31 mouse cellular contexts compared by ENCODE assay signal in the genomic region with DNA sequence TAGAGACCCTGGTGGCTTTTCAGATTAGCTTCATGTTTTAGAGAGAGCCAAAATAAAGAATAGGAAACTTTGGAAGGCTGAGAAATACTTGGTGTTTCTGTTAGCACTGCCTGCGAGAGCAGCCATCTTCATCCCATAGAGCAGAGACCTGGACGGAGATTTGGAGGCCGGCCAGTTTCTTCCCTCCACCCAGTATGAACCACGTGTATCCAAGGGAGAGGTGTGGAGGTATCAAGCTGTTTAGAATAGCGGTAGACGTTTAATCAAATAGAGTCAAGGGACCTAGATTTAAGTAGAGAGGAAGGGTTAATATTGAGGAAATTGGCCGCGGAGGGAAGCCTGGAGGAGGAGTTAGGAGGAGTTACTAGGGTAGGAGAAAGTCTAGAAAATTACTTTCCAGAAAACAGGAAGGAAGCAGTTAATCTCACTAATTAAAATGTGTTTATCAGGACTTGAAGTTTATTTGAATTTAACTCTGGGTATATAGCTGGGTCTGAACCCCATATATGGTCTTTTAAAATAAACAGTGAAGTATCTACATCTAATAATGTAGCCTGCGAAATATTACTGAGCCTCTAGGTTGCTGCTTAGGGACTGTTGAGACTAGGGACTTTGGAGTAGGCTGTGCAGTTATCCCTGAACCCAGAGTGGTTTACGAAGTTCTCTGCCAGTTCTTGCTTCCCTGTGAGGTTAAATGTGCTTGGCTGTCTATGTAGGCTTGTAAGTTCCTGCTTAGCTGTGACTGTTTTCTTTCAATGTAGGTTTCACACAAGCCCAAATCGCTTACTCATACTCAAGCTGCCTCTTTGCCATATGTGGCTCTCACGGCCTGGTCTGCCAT. TPM values are rescaled to one million over a fixed set of nuclear protein-coding genes. Genes with fewer than 3 reads are reported as not detected.
DNase-seq lines count a peak whose midpoint lies in the region; ATAC-seq and TF ChIP-seq lines count a peak whose summit lies in the region.
"Had no signal": no experiment of that assay in that cellular context is flagged by ENCODE, and none has a peak within 500 bp of the region (broad histone marks: within the 10 kb centered on the region; RNA-seq: fewer than 3 reads in every experiment).

No protein-coding gene starts in this region.

- no peak overlapping the region for H3K9ac ChIP-seq in liver, embryonic 13.5 days
- H3K9ac ChIP-seq in liver, postnatal 0 days (replicated peaks): no peak overlapping the region
- H3K9ac ChIP-seq: embryonic facial prominence, embryonic 15.5 days; forebrain, embryonic 12.5 days; heart, embryonic 13.5 days; liver, embryonic 15.5 days; lung, embryonic 15.5 days; midbrain, embryonic 15.5 days; neural tube, embryonic 15.5 days; stomach, embryonic 15.5 days had no signal

- H3K27me3 ChIP-seq in liver, embryonic 13.5 days: no peaks in the 10 kb centered on the region
- H3K27me3 ChIP-seq in liver, postnatal 0 days (ENCODE audit: insufficient read depth, low read length): no peaks in the 10 kb centered on the region
- H3K27me3 ChIP-seq in heart, embryonic 10.5 days (ENCODE audit: insufficient read depth, poor library complexity, severe bottlenecking): no peaks in the 10 kb centered on the region
- H3K27me3 ChIP-seq: embryonic facial prominence, embryonic 15.5 days; forebrain, embryonic 12.5 days; heart, embryonic 13.5 days; liver, embryonic 15.5 days; lung, embryonic 15.5 days; midbrain, embryonic 15.5 days; neural tube, embryonic 15.5 days; Patski; stomach, embryonic 15.5 days had no signal

- no peak for TF ChIP-seq EP300 in liver, postnatal 0 days (IDR thresholded peaks at IDR 0.05; ENCODE audit: low read depth)

- peaks cover 14% of the 10 kb centered on the region; the same call in 1 of the 2 replicates for H3K36me3 ChIP-seq in liver, embryonic 13.5 days
- peaks cover 4% of the 10 kb centered on the region; the same call in 1 of the 2 replicates for H3K36me3 ChIP-seq in liver, postnatal 0 days (replicated peaks; ENCODE audit: insufficient read depth, low read length)
- no peaks in the 10 kb centered on the region for H3K36me3 ChIP-seq in macrophage (ENCODE audit: inconsistent target)
- peaks cover 17% of the 10 kb centered on the region; the same call in 1 of the 2 replicates for H3K36me3 ChIP-seq in heart, embryonic 10.5 days
- H3K36me3 ChIP-seq: embryonic facial prominence, embryonic 15.5 days; lung, embryonic 15.5 days; midbrain, embryonic 15.5 days; neural tube, embryonic 15.5 days; stomach, embryonic 15.5 days had no signal

- no peaks in the 10 kb centered on the region for H3K9me3 ChIP-seq in liver, embryonic 13.5 days (replicated peaks)
- H3K9me3 ChIP-seq in liver, postnatal 0 days (ENCODE audit: low read length): no peaks in the 10 kb centered on the region
- H3K9me3 ChIP-seq in heart, embryonic 10.5 days: no peaks in the 10 kb centered on the region
- H3K9me3 ChIP-seq: embryonic facial prominence, embryonic 10.5 days; embryonic facial prominence, embryonic 15.5 days; forebrain, embryonic 12.5 days; heart, embryonic 13.5 days; liver, embryonic 15.5 days; lung, embryonic 15.5 days; midbrain, embryonic 10.5 days; midbrain, embryonic 15.5 days; neural tube, embryonic 15.5 days; stomach, embryonic 15.5 days had no signal

- H3K4me1 ChIP-seq in liver, embryonic 13.5 days (replicated peaks): peaks cover 10% of the 10 kb centered on the region; the same call in 1 of the 2 replicates
- no peaks in the 10 kb centered on the region for H3K4me1 ChIP-seq in liver, postnatal 0 days (ENCODE audit: insufficient read depth)
- peaks cover 23% of the 10 kb centered on the region for H3K4me1 ChIP-seq in bone marrow macrophage, adult 2 months (ENCODE audit: control insufficient read depth, insufficient read depth, low read length)
- no peaks in the 10 kb centered on the region for H3K4me1 ChIP-seq in heart, embryonic 10.5 days
- H3K4me1 ChIP-seq: embryonic facial prominence, embryonic 10.5 days; embryonic facial prominence, embryonic 15.5 days; forebrain, embryonic 12.5 days; heart, embryonic 13.5 days; lung, embryonic 15.5 days; midbrain, embryonic 10.5 days; midbrain, embryonic 15.5 days; neural tube, embryonic 15.5 days; stomach, embryonic 15.5 days had no signal

- ATAC-seq in liver, embryonic 13.5 days (ENCODE audit: low read depth): no peak
- no peak for ATAC-seq in liver, postnatal 0 days
- peak; percentile 95 for ATAC-seq in neutrophil, adult 5-6 weeks (ENCODE audit: extremely low read depth, insufficient number of reproducible peaks, low FRiP score, poor library complexity, severe bottlenecking)
- ATAC-seq: CD4-positive, CD25-positive, alpha-beta regulatory T cell, adult 4 months; hindbrain, embryonic 16.5 days; midbrain, embryonic 15.5 days; Patski had no signal

- TF ChIP-seq POLR2A in bone marrow macrophage, adult 2 months (IDR thresholded peaks at IDR 0.05; ENCODE audit: borderline replicate concordance, low read depth, low read length): no peak

- H3K4me2 ChIP-seq in liver, embryonic 13.5 days: no peak overlapping the region
- H3K4me2 ChIP-seq in liver, postnatal 0 days (ENCODE audit: low read depth, low read length): no peak overlapping the region
- H3K4me2 ChIP-seq: embryonic facial prominence, embryonic 15.5 days; forebrain, embryonic 12.5 days; heart, embryonic 13.5 days; liver, embryonic 15.5 days; lung, embryonic 15.5 days; midbrain, embryonic 15.5 days; neural tube, embryonic 15.5 days; stomach, embryonic 15.5 days had no signal

- H3K4me3 ChIP-seq in liver, embryonic 13.5 days (replicated peaks): no peak overlapping the region
- H3K4me3 ChIP-seq in liver, postnatal 0 days (ENCODE audit: low read depth, low read length): no peak overlapping the region
- H3K4me3 ChIP-seq in bone marrow macrophage, adult 2 months (ENCODE audit: insufficient read depth, low read length): no peak overlapping the region
- H3K4me3 ChIP-seq in macrophage (ENCODE audit: inconsistent target): no peak overlapping the region
- no peak overlapping the region for H3K4me3 ChIP-seq in heart, embryonic 10.5 days
- H3K4me3 ChIP-seq: embryonic facial prominence, embryonic 10.5 days; embryonic facial prominence, embryonic 15.5 days; forebrain, embryonic 12.5 days; heart, embryonic 13.5 days; liver, embryonic 15.5 days; lung, embryonic 15.5 days; midbrain, embryonic 10.5 days; midbrain, embryonic 15.5 days; neural tube, embryonic 15.5 days; stomach, embryonic 15.5 days had no signal

- no peak for TF ChIP-seq CTCF in liver, postnatal 0 days (IDR thresholded peaks at IDR 0.05; ENCODE audit: low read depth)
- TF ChIP-seq CTCF in bone marrow macrophage, adult 2 months (IDR thresholded peaks at IDR 0.05; ENCODE audit: low read depth, low read length): no peak

- H3K27ac ChIP-seq in liver, embryonic 13.5 days: peak overlapping the region; percentile 44; the same call in 1 of the 2 replicates
- no peak overlapping the region for H3K27ac ChIP-seq in liver, postnatal 0 days (ENCODE audit: low read depth)
- peak overlapping the region; percentile 54 for H3K27ac ChIP-seq in bone marrow macrophage, adult 2 months (ENCODE audit: insufficient read depth, low read depth, low read length)
- H3K27ac ChIP-seq in macrophage: peak overlapping the region; percentile 45
- no peak overlapping the region for H3K27ac ChIP-seq in heart, embryonic 10.5 days
- H3K27ac ChIP-seq: embryonic facial prominence, embryonic 10.5 days; embryonic facial prominence, embryonic 15.5 days; forebrain, embryonic 12.5 days; heart, embryonic 13.5 days; kidney, postnatal 0 days; liver, embryonic 15.5 days; lung, embryonic 15.5 days; midbrain, embryonic 10.5 days; midbrain, embryonic 15.5 days; neural tube, embryonic 15.5 days; stomach, embryonic 15.5 days had no signal

- H3K79me2 ChIP-seq in macrophage (ENCODE audit: inconsistent target): no peaks in the 10 kb centered on the region

- DNase-seq in liver, embryonic 13.5 days: no peak
- no peak for DNase-seq in liver, postnatal 0 days
- no peak for DNase-seq in right cerebral cortex, postnatal 10 days (ENCODE audit: low spot score in 2 of 2)
- no peak for DNase-seq in kidney, postnatal 14 days
- no peak for DNase-seq in heart, embryonic 10.5 days (ENCODE audit: low spot score)
- DNase-seq: adrenal gland, postnatal 10 days; cerebellum, adult 18-20 months; cerebellum, postnatal 10 days; gastrocnemius, postnatal 10 days; heart, postnatal 10 days; kidney, adult 2 months; layer of hippocampus, postnatal 36 days; left cerebral cortex, postnatal 4 days; thymus, postnatal 14 days had no signal

- 67% methylated on average over 12 of the region's 12 CpGs for WGBS in liver, embryonic 13.5 days (ENCODE audit: insufficient replicate concordance)
- 64% methylated on average over 12 of the region's 12 CpGs for WGBS in liver, postnatal 0 days (ENCODE audit: insufficient replicate concordance)
- 25% methylated on average over 12 of the region's 12 CpGs for WGBS in macrophage (ENCODE audit: missing documents)
- WGBS in heart, embryonic 10.5 days: 88% methylated on average over 12 of the region's 12 CpGs

RNA-seq across cellular contexts. Expression of gene Rtn4ip1, which starts 8.6 kb away (rescaled TPM):
- polyA plus RNA-seq in liver, embryonic 13.5 days (2015; fragmentation: Nextera tagmentation; extraction: Ambion mirVana): 13.5 and 16.3 TPM in 2 replicates
- 7.6 and 9.6 TPM in 2 replicates for polyA plus RNA-seq in liver, postnatal 0 days (2015; fragmentation: Nextera tagmentation; extraction: Ambion mirVana)
- 5.4 and 6.8 TPM in 2 replicates for polyA plus RNA-seq in bone marrow macrophage, adult 2 months (2012; ENCODE audit: insufficient read depth, insufficient read length, missing spikeins)
- total RNA-seq in macrophage (2018; cell fraction: chromatin; rRNA removed): 10 to 100 TPM in 23 of 26 experiments, 1 to 10 TPM in 3; 7.8 to 44.0 (median 25.9) TPM
- total RNA-seq in macrophage (2018; cell fraction: cytosol; rRNA removed): 10 to 100 TPM in 5 of 26 experiments, 1 to 10 TPM in 21; 5.5 to 10.9 (median 8.8) TPM
- total RNA-seq in macrophage (2018; cell fraction: nucleus; rRNA removed): 10 to 100 TPM in 23 of 26 experiments, 1 to 10 TPM in 3; 8.5 to 39.3 (median 22.6) TPM
- 6.6 to 13.1 TPM (median 7.9 TPM) in 3 replicates for polyA plus RNA-seq in macrophage (2018)
- total RNA-seq in neutrophil, adult 5-6 weeks (2017): 33.8 and 36.8 TPM in 2 replicates
- 26.7 and 32.9 TPM in 2 replicates for polyA plus RNA-seq in heart, embryonic 10.5 days (2016; fragmentation: Nextera tagmentation; extraction: Ambion mirVana)

RNA-seq across cellular contexts. Expression of gene Qrsl1, which starts 8.7 kb away (rescaled TPM):
- polyA plus RNA-seq in liver, embryonic 13.5 days (2015; fragmentation: Nextera tagmentation; extraction: Ambion mirVana): 9.7 and 12.0 TPM in 2 replicates
- polyA plus RNA-seq in liver, postnatal 0 days (2015; fragmentation: Nextera tagmentation; extraction: Ambion mirVana): 7.3 and 7.4 TPM in 2 replicates
- 7.1 and 7.2 TPM in 2 replicates for polyA plus RNA-seq in bone marrow macrophage, adult 2 months (2012; ENCODE audit: insufficient read depth, insufficient read length, missing spikeins)
- 10 to 100 TPM in 22 of 26 experiments, 1 to 10 TPM in 4; 6.0 to 39.6 (median 21.6) TPM for total RNA-seq in macrophage (2018; cell fraction: chromatin; rRNA removed)
- 1 to 10 TPM; 2.0 to 9.8 (median 6.1) TPM for total RNA-seq in macrophage (2018; cell fraction: cytosol; rRNA removed)
- total RNA-seq in macrophage (2018; cell fraction: nucleus; rRNA removed): 10 to 100 TPM in 19 of 26 experiments, 1 to 10 TPM in 7; 3.7 to 42.0 (median 18.5) TPM
- polyA plus RNA-seq in macrophage (2018): 3.5 to 10.0 TPM (median 6.6 TPM) in 3 replicates
- 19.8 and 25.0 TPM in 2 replicates for total RNA-seq in neutrophil, adult 5-6 weeks (2017)
- polyA plus RNA-seq in heart, embryonic 10.5 days (2016; fragmentation: Nextera tagmentation; extraction: Ambion mirVana): 29.8 and 32.2 TPM in 2 replicates

Comparison
In these comparisons a context has a peak if more than half of its experiments do, and no peak if none do; other contexts are left out.
1. H3K27ac ChIP-seq: peak in liver, embryonic 13.5 days (single experiment), bone marrow macrophage, adult 2 months (single experiment) and macrophage (single experiment); none in liver, postnatal 0 days (single experiment) and heart, embryonic 10.5 days (single experiment).